Mouse (Mus musculus): ENCODE measurements around the gene Vmn1r231.

Gene Vmn1r231

GRCm38 (mm10) chr17:20904991-20905390 is at the start of gene Vmn1r231:
Gene Vmn1r231, minus strand, starts transcription at chr17:20905091.
- no peak for DNase-seq (ENCODE audit: low spot score)

- DNase-seq (ENCODE audit: low spot score) = no peak
Observed at GRCm38 (mm10) chr17:20946636-20947035, 41.7 kb upstream of the Vmn1r231 start.

GRCm38 (mm10) chr17:20946026-20946565 is 41.2 kb upstream of the Vmn1r231 start:
- DNase-seq (ENCODE audit: low spot score) = no peak

GRCm38 (mm10) chr17:20944985-20945891 is 40.3 kb upstream of the Vmn1r231 start, which contains the start of gene Ppp2r1a:
Gene Ppp2r1a, plus strand, starts transcription at chr17:20945311.
- peak; percentile 98 for DNase-seq (ENCODE audit: low spot score)

GRCm38 (mm10) chr17:20944226-20944625 is 39.3 kb upstream of the Vmn1r231 start:
- no peak for DNase-seq (ENCODE audit: low spot score)

DNA sequence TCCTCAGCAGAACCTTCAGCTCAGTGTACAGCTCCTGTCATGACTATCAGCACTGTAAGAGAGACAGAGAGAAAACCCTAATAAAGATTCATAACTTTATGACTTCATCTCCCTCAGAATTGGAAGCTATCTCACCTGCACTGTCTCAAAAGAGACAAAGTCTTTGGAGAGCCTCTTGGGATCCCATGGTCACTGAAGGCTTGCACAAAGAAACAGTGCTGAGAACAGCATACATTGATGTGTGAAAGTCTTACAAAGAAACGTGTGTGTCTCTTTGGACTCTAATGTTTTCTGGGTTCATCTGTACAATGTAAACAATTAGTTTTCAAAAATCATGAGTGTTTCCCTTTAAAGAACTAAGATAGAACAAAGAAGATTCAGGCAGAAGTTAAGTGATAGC is 14.7 kb upstream of the Vmn1r231 start, which contains the start of gene Vmn1r232:
TSS of gene Vmn1r232 (minus strand) at position 101 of the 400 bp plus-strand sequence.
- no peak for DNase-seq (ENCODE audit: low spot score)

DNA sequence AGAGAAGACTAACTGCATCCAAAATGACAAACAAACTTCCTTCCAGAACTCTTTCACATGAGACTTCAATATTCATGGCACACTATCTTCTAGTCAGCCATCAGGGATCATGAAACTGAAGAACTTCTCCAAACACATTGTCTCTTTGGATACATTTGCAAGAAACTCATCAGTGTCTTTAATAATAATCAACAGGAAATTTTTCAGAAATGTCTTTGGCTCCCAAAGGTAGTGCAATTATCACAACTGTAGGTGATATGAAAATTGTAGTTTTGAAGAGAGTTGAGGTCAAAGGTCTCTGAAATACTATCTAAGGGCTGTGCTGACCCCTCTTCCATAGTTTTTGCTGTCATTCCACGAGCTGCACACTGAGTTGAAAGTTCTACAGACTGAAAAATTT is 64.7 kb downstream of the Vmn1r231 start, which contains the start of gene Vmn1r230:
TSS of gene Vmn1r230 (plus strand) at position 301 of the 400 bp plus-strand sequence.
- DNase-seq (ENCODE audit: low spot score) = no peak

All from spleen, adult 12 weeks (tissue).